In the genomic region with DNA sequence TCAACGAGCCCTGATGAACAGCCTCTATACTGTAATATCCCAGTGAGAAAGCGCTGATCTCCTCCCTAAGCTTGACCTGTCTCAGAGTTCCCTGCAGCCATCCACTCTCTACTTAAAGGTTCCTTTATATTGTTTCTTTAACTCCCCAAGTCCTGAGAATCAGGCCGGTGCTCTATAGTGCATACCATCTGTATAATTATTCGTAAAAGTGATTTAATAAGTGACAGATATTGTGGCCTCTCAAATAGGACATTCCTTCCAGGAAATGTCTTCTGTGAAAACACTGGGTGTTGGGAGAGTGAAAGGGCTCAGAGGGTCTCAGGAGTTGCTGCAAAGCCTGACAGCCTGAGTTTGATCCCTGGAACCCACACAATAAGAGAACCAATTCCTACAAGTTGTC, we compare ENCODE assay signal across 21 mouse cellular contexts. TPM values are rescaled to one million over a fixed set of nuclear protein-coding genes. Genes with fewer than 3 reads are reported as not detected.
"Had no signal": no experiment of that assay in that cellular context is flagged by ENCODE, and none has a peak within 500 bp of the region (broad histone marks: within the 10 kb centered on the region; RNA-seq: fewer than 3 reads in every experiment).

No protein-coding gene starts in this region.

- DNase-seq: retina, postnatal 1 day; right cerebral cortex, adult 18-20 months; right cerebral cortex, postnatal 14 days; right cerebral cortex, postnatal 25 days; right cerebral cortex, postnatal 4 days; spleen, adult 18-20 months; thymus, adult 18-20 months; thymus, adult 2 months; thymus, postnatal 14 days; thymus, postnatal 25 days; thymus, postnatal 36 days; thymus, postnatal 4 days had no signal

- H3K4me1 ChIP-seq: neural tube, embryonic 13.5 days; neural tube, embryonic 15.5 days; stomach, embryonic 15.5 days had no signal

- H3K9ac ChIP-seq: neural tube, embryonic 13.5 days; neural tube, embryonic 15.5 days; stomach, embryonic 15.5 days had no signal

- H3K27me3 ChIP-seq: neural tube, embryonic 13.5 days; neural tube, embryonic 15.5 days; stomach, embryonic 15.5 days had no signal

- H3K36me3 ChIP-seq: stomach, embryonic 15.5 days had no signal

- H3K4me3 ChIP-seq: neural tube, embryonic 13.5 days; neural tube, embryonic 15.5 days; stomach, embryonic 15.5 days had no signal

- H3K27ac ChIP-seq: neural tube, embryonic 13.5 days; neural tube, embryonic 15.5 days; stomach, embryonic 15.5 days; stomach, postnatal 0 days had no signal

- H3K9me3 ChIP-seq: neural tube, embryonic 13.5 days; neural tube, embryonic 15.5 days; stomach, embryonic 15.5 days had no signal

- H3K4me2 ChIP-seq: neural tube, embryonic 13.5 days; neural tube, embryonic 15.5 days; stomach, embryonic 15.5 days had no signal

RNA-seq across cellular contexts. Expression of gene Gm17409, which starts 8.2 kb away (rescaled TPM):
- polyA plus RNA-seq: neural tube, embryonic 13.5 days; neural tube, embryonic 15.5 days; small intestine, adult 2 months; spleen, adult 2 months; stomach, embryonic 15.5 days; stomach, embryonic 16.5 days; stomach, postnatal 0 days; thymus, adult 2 months; thymus, postnatal 0 days; urinary bladder, adult 2 months had no signal
